Mouse (Mus musculus): ENCODE data around the gene Msl1. TPM values are rescaled to one million over a fixed set of nuclear protein-coding genes. Genes with fewer than 3 reads are reported as not detected.
A peak's percentile ranks its signal among the peaks of the same experiment; 100 is the strongest.

The Msl1 gene
- polyA plus RNA-seq, 1 experiment from 2014 or later: 37.0 TPM

- Histone ChIP-seq H3K4me3 (no peak overlapping the region), H3K36me3 (peaks cover 38% of the 10 kb centered on the region), H3K9me3 (no peaks in the 10 kb centered on the region), H3K27me3 (replicated peaks) (no peaks in the 10 kb centered on the region), H3K27ac (no peak overlapping the region), H3K4me1 (peaks cover 64% of the 10 kb centered on the region), H3K4me2 (replicated peaks) (no peak overlapping the region), H3K9ac (no peak overlapping the region)
- no peak for ATAC-seq (ENCODE audit: low FRiP score, low read depth)
- 93% methylated on average over 5 of the region's 5 CpGs for WGBS
Measured at GRCm38 (mm10) chr11:98753264-98753663, 42.1 kb upstream of the Msl1 start.

GRCm38 (mm10) chr11:98754151-98754620, 41.1 kb upstream of the Msl1 start:
- Histone ChIP-seq H3K36me3 (peaks cover 38% of the 10 kb centered on the region), H3K27ac (no peak overlapping the region), H3K4me1 (peaks cover 55% of the 10 kb centered on the region), H3K4me2 (replicated peaks) (no peak overlapping the region), H3K4me3 (no peak overlapping the region), H3K27me3 (replicated peaks) (no peaks in the 10 kb centered on the region), H3K9ac (no peak overlapping the region), H3K9me3 (no peaks in the 10 kb centered on the region)
- no peak for ATAC-seq (ENCODE audit: low FRiP score, low read depth)
- 75% methylated on average over 9 of the region's 9 CpGs for WGBS

- Histone ChIP-seq H3K9me3 (no peaks in the 10 kb centered on the region), H3K27ac (no peak overlapping the region), H3K4me2 (replicated peaks) (peak overlapping the region; percentile 0; the same call in 1 of the 2 replicates), H3K27me3 (replicated peaks) (no peaks in the 10 kb centered on the region), H3K4me1 (peaks cover 50% of the 10 kb centered on the region), H3K36me3 (peaks cover 38% of the 10 kb centered on the region), H3K4me3 (no peak overlapping the region), H3K9ac (no peak overlapping the region)
- no peak for ATAC-seq (ENCODE audit: low FRiP score, low read depth)
- WGBS: 23% methylated on average over 7 of the region's 7 CpGs
Measured at GRCm38 (mm10) chr11:98754621-98755181, 40.6 kb upstream of the Msl1 start.

GRCm38 (mm10) chr11:98755726-98756380, 39.5 kb upstream of the Msl1 start:
- Histone ChIP-seq H3K4me3 (no peak overlapping the region), H3K4me1 (peaks cover 38% of the 10 kb centered on the region), H3K36me3 (peaks cover 47% of the 10 kb centered on the region), H3K4me2 (replicated peaks) (no peak overlapping the region), H3K27me3 (replicated peaks) (no peaks in the 10 kb centered on the region), H3K9me3 (no peaks in the 10 kb centered on the region), H3K9ac (no peak overlapping the region), H3K27ac (no peak overlapping the region)
- whole genome bisulfite sequencing: 94% methylated on average over 6 of the region's 6 CpGs
- no peak for ATAC-seq (ENCODE audit: low FRiP score, low read depth)

DNA sequence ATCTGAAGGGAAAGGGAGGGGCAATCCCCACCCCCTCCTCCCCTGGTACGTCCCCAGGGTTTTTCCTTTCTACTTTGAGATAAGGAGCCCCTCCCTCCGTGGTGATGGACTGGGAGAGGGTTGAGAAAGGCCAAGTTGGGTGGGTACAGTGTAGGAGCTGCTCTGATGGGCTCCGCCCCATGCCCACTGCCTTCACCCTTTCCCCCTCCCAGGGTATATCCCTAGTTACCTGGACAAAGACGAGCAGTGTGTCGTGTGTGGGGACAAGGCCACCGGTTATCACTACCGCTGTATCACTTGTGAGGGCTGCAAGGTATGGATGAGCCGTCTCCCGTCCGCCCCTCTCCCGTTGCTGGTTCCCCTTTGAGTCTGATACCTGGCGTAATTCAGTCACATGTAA, 38.6 kb upstream of the Msl1 start:
- Histone ChIP-seq H3K4me1 (peaks cover 30% of the 10 kb centered on the region), H3K4me2 (replicated peaks) (no peak overlapping the region), H3K36me3 (peaks cover 54% of the 10 kb centered on the region), H3K4me3 (no peak overlapping the region), H3K9me3 (no peaks in the 10 kb centered on the region), H3K9ac (no peak overlapping the region), H3K27me3 (replicated peaks) (no peaks in the 10 kb centered on the region), H3K27ac (no peak overlapping the region)
- WGBS: 83% methylated on average over 12 of the region's 12 CpGs
- no peak for ATAC-seq (ENCODE audit: low FRiP score, low read depth)

- Histone ChIP-seq H3K4me3 (no peak overlapping the region), H3K9ac (no peak overlapping the region), H3K27me3 (replicated peaks) (no peaks in the 10 kb centered on the region), H3K27ac (no peak overlapping the region), H3K4me2 (replicated peaks) (no peak overlapping the region), H3K9me3 (no peaks in the 10 kb centered on the region), H3K36me3 (peaks cover 59% of the 10 kb centered on the region), H3K4me1 (peaks cover 19% of the 10 kb centered on the region)
- no peak for ATAC-seq (ENCODE audit: low FRiP score, low read depth)
- WGBS: 94% methylated on average over 4 of the region's 4 CpGs
Measured at GRCm38 (mm10) chr11:98761939-98762338, 33.4 kb upstream of the Msl1 start.

DNA sequence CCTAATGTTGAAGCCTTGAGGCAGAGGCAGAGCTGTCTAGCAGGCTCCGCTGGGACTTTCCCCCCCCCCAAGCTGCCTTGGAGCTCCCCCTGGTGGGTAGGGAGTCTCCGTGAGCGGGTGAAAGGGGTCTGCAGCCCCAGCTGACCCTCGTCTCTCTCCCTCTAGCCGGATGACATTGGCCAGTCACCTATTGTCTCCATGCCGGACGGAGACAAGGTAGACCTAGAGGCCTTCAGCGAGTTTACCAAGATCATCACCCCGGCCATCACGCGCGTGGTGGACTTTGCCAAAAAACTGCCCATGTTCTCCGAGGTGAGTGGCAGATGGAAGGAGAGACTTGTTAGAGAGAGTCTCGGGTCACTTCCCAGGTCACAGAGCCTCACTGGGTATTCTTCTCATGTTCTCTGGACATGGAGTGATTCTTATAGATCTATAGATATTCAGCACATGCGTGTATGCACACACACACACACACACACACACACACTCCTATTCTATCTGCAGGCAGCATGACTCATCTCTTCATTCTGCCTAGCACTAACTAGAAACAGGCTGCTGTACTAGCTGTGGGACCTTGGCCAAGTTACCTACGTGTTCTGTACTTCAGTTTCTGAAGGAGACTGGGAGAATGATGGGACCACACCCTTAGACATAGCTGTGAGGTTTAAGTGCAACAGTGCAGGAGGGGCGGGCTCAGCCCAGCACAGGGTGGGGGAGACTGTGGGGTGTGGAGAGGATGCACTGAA, 32.4 kb upstream of the Msl1 start:
- Histone ChIP-seq H3K27ac (no peak overlapping the region), H3K9me3 (no peaks in the 10 kb centered on the region), H3K36me3 (peaks cover 52% of the 10 kb centered on the region), H3K4me1 (peaks cover 29% of the 10 kb centered on the region), H3K27me3 (replicated peaks) (no peaks in the 10 kb centered on the region), H3K9ac (no peak overlapping the region), H3K4me2 (replicated peaks) (no peak overlapping the region), H3K4me3 (no peak overlapping the region)
- no peak for ATAC-seq (ENCODE audit: low FRiP score, low read depth)
- 71% methylated on average over 17 of the region's 17 CpGs for WGBS

DNA sequence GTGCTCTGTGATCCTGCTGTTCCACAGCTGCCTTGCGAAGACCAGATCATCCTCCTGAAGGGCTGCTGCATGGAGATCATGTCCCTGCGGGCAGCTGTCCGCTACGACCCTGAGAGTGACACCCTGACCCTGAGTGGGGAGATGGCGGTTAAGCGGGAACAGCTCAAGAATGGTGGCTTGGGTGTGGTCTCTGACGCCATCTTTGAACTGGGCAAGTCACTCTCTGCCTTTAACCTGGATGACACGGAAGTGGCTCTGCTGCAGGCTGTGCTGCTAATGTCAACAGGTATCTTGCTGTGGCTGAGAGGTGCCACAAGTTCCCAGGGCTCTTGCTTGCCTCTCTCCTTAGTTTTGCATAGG, 31.8 kb upstream of the Msl1 start:
- no peaks in the 10 kb centered on the region for H3K27me3 ChIP-seq (replicated peaks)
- H3K36me3 ChIP-seq: peaks cover 56% of the 10 kb centered on the region
- H3K9ac ChIP-seq: no peak overlapping the region
- no peak overlapping the region for H3K27ac ChIP-seq
- no peaks in the 10 kb centered on the region for H3K9me3 ChIP-seq
- no peak overlapping the region for H3K4me3 ChIP-seq
- no peak for ATAC-seq (ENCODE audit: low FRiP score, low read depth)
- 87% methylated on average over 8 of the region's 8 CpGs for WGBS
- H3K4me2 ChIP-seq (replicated peaks): no peak overlapping the region
- peaks cover 35% of the 10 kb centered on the region for H3K4me1 ChIP-seq

GRCm38 (mm10) chr11:98764091-98764490, 31.2 kb upstream of the Msl1 start:
- Histone ChIP-seq H3K4me1 (peaks cover 41% of the 10 kb centered on the region), H3K9ac (no peak overlapping the region), H3K9me3 (no peaks in the 10 kb centered on the region), H3K4me3 (no peak overlapping the region), H3K36me3 (peaks cover 62% of the 10 kb centered on the region), H3K27me3 (replicated peaks) (no peaks in the 10 kb centered on the region), H3K27ac (no peak overlapping the region), H3K4me2 (replicated peaks) (no peak overlapping the region)
- ATAC-seq (ENCODE audit: low FRiP score, low read depth): no peak
- 88% methylated on average over 18 of the region's 18 CpGs for WGBS

DNA sequence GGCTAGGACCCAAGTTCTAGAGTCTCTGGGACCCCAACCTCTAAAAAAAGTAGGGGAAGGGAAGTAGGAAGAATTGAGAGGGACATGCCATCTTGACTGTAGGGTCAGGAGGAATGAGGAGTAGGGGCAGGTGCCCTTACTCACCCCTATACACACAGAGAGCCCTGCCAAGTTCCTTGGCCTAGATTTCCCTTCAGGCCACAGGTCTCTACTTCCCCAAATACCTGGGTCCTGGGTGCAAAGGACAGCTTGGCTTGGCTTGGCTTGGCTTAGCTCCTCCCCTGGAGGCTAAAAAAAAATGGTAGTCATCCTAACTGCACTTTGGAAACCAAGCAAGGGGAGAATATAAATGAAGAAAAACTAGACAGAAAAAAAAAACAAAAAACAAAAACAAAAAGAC, 30.6 kb upstream of the Msl1 start:
- Histone ChIP-seq H3K9me3 (no peaks in the 10 kb centered on the region), H3K27ac (no peak overlapping the region), H3K4me1 (peaks cover 41% of the 10 kb centered on the region), H3K4me2 (replicated peaks) (no peak overlapping the region), H3K27me3 (replicated peaks) (no peaks in the 10 kb centered on the region), H3K36me3 (peaks cover 69% of the 10 kb centered on the region), H3K4me3 (no peak overlapping the region), H3K9ac (no peak overlapping the region)
- no peak for ATAC-seq (ENCODE audit: low FRiP score, low read depth)

DNA sequence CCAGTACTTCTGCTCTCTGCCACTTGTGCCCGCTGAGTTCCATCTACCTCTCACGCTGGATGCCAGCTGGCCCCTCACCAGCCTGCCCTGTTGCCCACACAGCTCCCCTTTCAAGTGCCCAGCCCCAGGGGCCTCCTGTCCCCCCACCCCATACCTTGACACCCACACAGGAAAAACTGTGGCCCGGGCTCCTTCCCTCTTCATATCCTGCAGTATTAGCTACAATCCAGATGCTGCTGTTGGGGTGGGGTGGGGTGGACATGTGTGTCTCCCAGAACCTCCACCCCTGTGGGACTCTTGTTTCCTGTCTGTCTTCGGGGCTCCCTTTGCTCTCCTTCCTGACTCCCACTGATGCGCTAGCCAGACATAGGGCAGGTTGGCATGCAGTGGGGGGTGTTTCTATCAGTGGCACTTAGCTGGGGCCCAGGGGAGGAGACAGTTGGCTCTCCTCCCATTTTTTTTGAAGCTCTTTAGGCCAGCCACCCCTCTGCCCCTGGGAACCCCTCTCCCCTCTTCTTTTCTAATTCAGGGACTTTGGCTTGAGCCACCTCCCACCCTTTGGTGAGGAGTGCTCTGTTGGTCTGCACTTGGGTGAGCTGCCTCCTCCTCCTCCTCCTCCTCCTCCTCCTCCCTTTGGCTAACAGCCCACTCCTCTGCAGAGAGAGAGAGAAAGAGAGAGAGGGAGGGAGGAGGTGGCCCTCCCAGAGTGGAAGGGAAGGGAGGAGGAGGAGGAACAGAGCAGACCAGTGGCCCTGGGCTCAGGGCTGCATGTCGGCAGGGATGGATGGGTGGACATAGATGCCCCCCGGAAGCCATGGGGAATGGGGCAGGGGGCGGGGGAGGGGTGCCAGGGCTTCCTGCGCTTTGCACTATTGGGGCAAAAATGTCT, 29.7 kb upstream of the Msl1 start:
- ATAC-seq (ENCODE audit: low FRiP score, low read depth): no peak
- H3K27ac ChIP-seq: 0 out of 2 replicates have a peak overlapping the region, but pooled peaks have one; percentile 12
- H3K9me3 ChIP-seq: no peaks in the 10 kb centered on the region
- 55% methylated on average over 8 of the region's 9 CpGs for WGBS
- H3K4me1 ChIP-seq: peaks cover 41% of the 10 kb centered on the region
- H3K4me3 ChIP-seq: no peak overlapping the region
- no peak overlapping the region; the same call in 1 of the 2 replicates for H3K9ac ChIP-seq
- H3K36me3 ChIP-seq: peaks cover 69% of the 10 kb centered on the region
- H3K27me3 ChIP-seq (replicated peaks): no peaks in the 10 kb centered on the region
- H3K4me2 ChIP-seq (replicated peaks): no peak overlapping the region; the same call in 1 of the 2 replicates

DNA sequence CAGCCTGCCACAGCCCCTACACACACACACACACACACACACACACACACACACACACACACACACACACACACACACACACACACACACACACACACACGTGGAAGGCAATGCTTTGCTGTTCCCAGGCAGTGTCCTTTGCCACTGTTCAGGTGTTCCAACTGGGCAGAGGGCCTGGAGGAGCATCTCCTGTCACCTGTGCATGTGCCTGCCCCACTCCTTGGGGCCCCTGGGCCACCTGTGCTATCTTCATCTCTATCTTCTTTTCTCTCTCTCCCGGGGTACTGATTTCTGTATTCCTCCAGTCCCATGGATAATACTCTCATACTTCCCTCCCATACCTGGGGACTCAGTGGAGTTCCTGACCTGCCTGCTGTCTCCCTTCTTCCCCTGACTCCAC, 29.0 kb upstream of the Msl1 start:
- H3K9me3 ChIP-seq: no peaks in the 10 kb centered on the region
- H3K36me3 ChIP-seq: peaks cover 64% of the 10 kb centered on the region
- H3K9ac ChIP-seq: no peak overlapping the region
- H3K27ac ChIP-seq: peak overlapping the region; percentile 8; the same call in 1 of the 2 replicates
- WGBS: 47% methylated on average over 2 of the region's 2 CpGs
- no peak for ATAC-seq (ENCODE audit: low FRiP score, low read depth)
- no peak overlapping the region for H3K4me3 ChIP-seq
- H3K27me3 ChIP-seq (replicated peaks): no peaks in the 10 kb centered on the region
- peaks cover 41% of the 10 kb centered on the region for H3K4me1 ChIP-seq
- peak overlapping the region; percentile 49; the same call in 1 of the 2 replicates for H3K4me2 ChIP-seq (replicated peaks)
